Mouse (Mus musculus): ENCODE measurements around the gene Rfng. TPM values are rescaled to one million over a fixed set of nuclear protein-coding genes. Genes with fewer than 3 reads are reported as not detected.
A peak's percentile ranks its signal among the peaks of the same experiment; 100 is the strongest.
"Not testable (repeated sequence)": the region's sequence is repeated elsewhere in the genome, so short reads cannot be mapped to it uniquely, and the experiment has no call there.

Rfng gene
- polyA plus RNA-seq, 1 experiment from 2014 or later: 23.2 TPM

GRCm38 (mm10) chr11:120789810-120790209 is 5.8 kb upstream of the Rfng start:
- H3K27me3 ChIP-seq (replicated peaks): no peaks in the 10 kb centered on the region
- no peak overlapping the region for H3K9ac ChIP-seq
- WGBS: 88% methylated on average over 3 of the region's 3 CpGs
- H3K4me3 ChIP-seq: no peak overlapping the region
- no peaks in the 10 kb centered on the region for H3K9me3 ChIP-seq (replicated peaks)
- peaks cover 15% of the 10 kb centered on the region for H3K4me1 ChIP-seq (replicated peaks)
- no peak overlapping the region for H3K27ac ChIP-seq (ENCODE audit: poor library complexity, severe bottlenecking)
- peaks cover 89% of the 10 kb centered on the region for H3K36me3 ChIP-seq
- ATAC-seq (ENCODE audit: insufficient number of reproducible peaks, low FRiP score): no peak
- no peak overlapping the region for H3K4me2 ChIP-seq

- Histone ChIP-seq H3K9ac (no peak overlapping the region), H3K4me3 (no peak overlapping the region), H3K4me2 (no peak overlapping the region), H3K27me3 (replicated peaks) (no peaks in the 10 kb centered on the region), H3K9me3 (replicated peaks) (no peaks in the 10 kb centered on the region), H3K4me1 (replicated peaks) (peaks cover 14% of the 10 kb centered on the region), H3K27ac (ENCODE audit: poor library complexity, severe bottlenecking) (no peak overlapping the region), H3K36me3 (peaks cover 84% of the 10 kb centered on the region)
- ATAC-seq (ENCODE audit: insufficient number of reproducible peaks, low FRiP score): no peak
- 82% methylated on average over 4 of the region's 4 CpGs for WGBS
Measured at GRCm38 (mm10) chr11:120789355-120789754, 5.3 kb upstream of the Rfng start.

GRCm38 (mm10) chr11:120788460-120788859 is 4.5 kb upstream of the Rfng start:
- peaks cover 16% of the 10 kb centered on the region for H3K4me1 ChIP-seq (replicated peaks)
- not testable (repeated sequence) for H3K27ac ChIP-seq (ENCODE audit: poor library complexity, severe bottlenecking); H3K9ac ChIP-seq; ATAC-seq (ENCODE audit: insufficient number of reproducible peaks, low FRiP score); H3K4me2 ChIP-seq; H3K9me3 ChIP-seq (replicated peaks); H3K4me3 ChIP-seq; H3K27me3 ChIP-seq (replicated peaks)
- H3K36me3 ChIP-seq: peaks cover 76% of the 10 kb centered on the region
- WGBS: 77% methylated on average over 9 of the region's 10 CpGs

GRCm38 (mm10) chr11:120785145-120785544 is 1.1 kb upstream of the Rfng start:
- WGBS: 33% methylated on average over 9 of the region's 9 CpGs
- peaks cover 21% of the 10 kb centered on the region for H3K4me1 ChIP-seq (replicated peaks)
- peaks cover 8% of the 10 kb centered on the region; the same call in 1 of the 2 replicates for H3K27me3 ChIP-seq (replicated peaks)
- H3K9me3 ChIP-seq (replicated peaks): no peaks in the 10 kb centered on the region
- H3K36me3 ChIP-seq: peaks cover 63% of the 10 kb centered on the region
- no peak overlapping the region for H3K27ac ChIP-seq (ENCODE audit: poor library complexity, severe bottlenecking)
- ATAC-seq (ENCODE audit: insufficient number of reproducible peaks, low FRiP score): no peak
- H3K4me2 ChIP-seq: peak overlapping the region; percentile 96
- peak overlapping the region; percentile 97 for H3K9ac ChIP-seq
- H3K4me3 ChIP-seq: peak overlapping the region; percentile 100

GRCm38 (mm10) chr11:120783426-120784063 is 462 bp downstream of the Rfng start:
- Histone ChIP-seq H3K4me1 (replicated peaks) (peaks cover 21% of the 10 kb centered on the region), H3K9me3 (replicated peaks) (no peaks in the 10 kb centered on the region), H3K9ac (peak overlapping the region; percentile 97), H3K27ac (ENCODE audit: poor library complexity, severe bottlenecking) (peak overlapping the region; percentile 47; the same call in 1 of the 2 replicates), H3K4me2 (peak overlapping the region; percentile 96), H3K36me3 (peaks cover 52% of the 10 kb centered on the region), H3K27me3 (replicated peaks) (peaks cover 8% of the 10 kb centered on the region; the same call in 1 of the 2 replicates), H3K4me3 (peak overlapping the region; percentile 100)
- WGBS: 2% methylated on average over 42 of the region's 42 CpGs
- no peak; the same call in 1 of the 2 replicates for ATAC-seq (ENCODE audit: insufficient number of reproducible peaks, low FRiP score)

- not testable (repeated sequence) for H3K9me3 ChIP-seq (replicated peaks); H3K4me3 ChIP-seq; H3K9ac ChIP-seq; ATAC-seq (ENCODE audit: insufficient number of reproducible peaks, low FRiP score); H3K4me2 ChIP-seq; H3K27ac ChIP-seq (ENCODE audit: poor library complexity, severe bottlenecking)
- 93% methylated on average over 6 of the region's 6 CpGs for WGBS
- H3K4me1 ChIP-seq (replicated peaks): peaks cover 21% of the 10 kb centered on the region
- peaks cover 30% of the 10 kb centered on the region for H3K36me3 ChIP-seq
- H3K27me3 ChIP-seq (replicated peaks): peaks cover 18% of the 10 kb centered on the region
Measured at GRCm38 (mm10) chr11:120781361-120781760, 2.6 kb downstream of the Rfng start.

- Histone ChIP-seq H3K4me3 (no peak overlapping the region), H3K27ac (ENCODE audit: poor library complexity, severe bottlenecking) (no peak overlapping the region), H3K4me1 (replicated peaks) (peaks cover 9% of the 10 kb centered on the region), H3K4me2 (no peak overlapping the region), H3K36me3 (peaks cover 23% of the 10 kb centered on the region), H3K9ac (no peak overlapping the region), H3K9me3 (replicated peaks) (no peaks in the 10 kb centered on the region), H3K27me3 (replicated peaks) (peaks cover 23% of the 10 kb centered on the region)
- no peak for ATAC-seq (ENCODE audit: insufficient number of reproducible peaks, low FRiP score)
- 86% methylated on average over 1 of the region's 1 CpGs for WGBS
Measured at GRCm38 (mm10) chr11:120779876-120780275, 4.1 kb downstream of the Rfng start.

GRCm38 (mm10) chr11:120777123-120777522 is 6.9 kb downstream of the Rfng start:
- H3K4me2 ChIP-seq: no peak overlapping the region
- H3K27ac ChIP-seq (ENCODE audit: poor library complexity, severe bottlenecking): no peak overlapping the region
- H3K4me3 ChIP-seq: no peak overlapping the region
- no peaks in the 10 kb centered on the region; the same call in 1 of the 2 replicates for H3K4me1 ChIP-seq (replicated peaks)
- no peak for ATAC-seq (ENCODE audit: insufficient number of reproducible peaks, low FRiP score)
- peaks cover 28% of the 10 kb centered on the region for H3K27me3 ChIP-seq (replicated peaks)
- no peak overlapping the region for H3K9ac ChIP-seq
- no peaks in the 10 kb centered on the region for H3K9me3 ChIP-seq (replicated peaks)
- peaks cover 19% of the 10 kb centered on the region for H3K36me3 ChIP-seq
- WGBS: 33% methylated on average over 6 of the region's 6 CpGs

GRCm38 (mm10) chr11:120775774-120776469 is 8.1 kb downstream of the Rfng start:
- Histone ChIP-seq H3K9me3 (replicated peaks) (no peaks in the 10 kb centered on the region), H3K4me2 (0 out of 2 replicates have a peak overlapping the region, but pooled peaks have one; percentile 1), H3K27ac (ENCODE audit: poor library complexity, severe bottlenecking) (no peak overlapping the region), H3K36me3 (peaks cover 10% of the 10 kb centered on the region; the same call in 1 of the 2 replicates), H3K9ac (no peak overlapping the region), H3K4me3 (no peak overlapping the region), H3K27me3 (replicated peaks) (peaks cover 21% of the 10 kb centered on the region), H3K4me1 (replicated peaks) (no peaks in the 10 kb centered on the region; the same call in 1 of the 2 replicates)
- 25% methylated on average over 15 of the region's 15 CpGs for whole genome bisulfite sequencing
- ATAC-seq (ENCODE audit: insufficient number of reproducible peaks, low FRiP score): peak; percentile 82

GRCm38 (mm10) chr11:120773463-120774190 is 10.4 kb downstream of the Rfng start:
- Histone ChIP-seq H3K4me1 (replicated peaks) (no peaks in the 10 kb centered on the region; the same call in 1 of the 2 replicates), H3K4me2 (no peak overlapping the region), H3K27me3 (replicated peaks) (peaks cover 21% of the 10 kb centered on the region), H3K9me3 (replicated peaks) (no peaks in the 10 kb centered on the region), H3K9ac (no peak overlapping the region), H3K36me3 (no peaks in the 10 kb centered on the region), H3K4me3 (no peak overlapping the region), H3K27ac (ENCODE audit: poor library complexity, severe bottlenecking) (no peak overlapping the region)
- ATAC-seq (ENCODE audit: insufficient number of reproducible peaks, low FRiP score): no peak
- WGBS: 85% methylated on average over 7 of the region's 7 CpGs

GRCm38 (mm10) chr11:120772749-120773148 is 11.3 kb downstream of the Rfng start:
- Histone ChIP-seq H3K4me2 (no peak overlapping the region), H3K9me3 (replicated peaks) (no peaks in the 10 kb centered on the region), H3K4me3 (no peak overlapping the region), H3K9ac (no peak overlapping the region), H3K27ac (ENCODE audit: poor library complexity, severe bottlenecking) (no peak overlapping the region), H3K4me1 (replicated peaks) (no peaks in the 10 kb centered on the region; the same call in 1 of the 2 replicates), H3K27me3 (replicated peaks) (peaks cover 24% of the 10 kb centered on the region), H3K36me3 (no peaks in the 10 kb centered on the region)
- no peak for ATAC-seq (ENCODE audit: insufficient number of reproducible peaks, low FRiP score)
- 64% methylated on average over 3 of the region's 3 CpGs for WGBS
